Mouse (Mus musculus) gastrocnemius, postnatal 14 days (tissue): ENCODE data around the gene Iqcn. TPM values are rescaled to one million over a fixed set of nuclear protein-coding genes. Genes with fewer than 3 reads are reported as not detected.
A peak's percentile ranks its signal among the peaks of the same experiment; 100 is the strongest.

ENCODE experiments used
- DNase-seq: peaks from one replicate; pipeline ENCODE4 v3.0.0; 2021; ENCODE audit warnings: mixed read lengths
- intact Hi-C: fragments of 180-260 bp; cut with DNase I; formaldehyde crosslinking; loops from one replicate; pipeline ENCODE4 v1.15.1; 2025; ENCODE audit warnings: low total_unique reads
- total RNA-seq, 2 experiments: library from RNA; stranded (reverse); gene quantifications; 2 replicates each; pipeline ENCODE4 v1.2.3; 2021

Gene Iqcn
- total RNA-seq, 2 experiments from 2014 or later, result 0.04 TPM; not detected in 1

GRCm38 (mm10) chr8:70720739-70721138, 17.5 kb downstream of the Iqcn start:
- peak; percentile 75 for DNase-seq
- intact Hi-C loops, result loop anchor here (5.0 kb wide), 1 partner anchor 122 kb away; no protein-coding TSS in a partner anchor

DNA sequence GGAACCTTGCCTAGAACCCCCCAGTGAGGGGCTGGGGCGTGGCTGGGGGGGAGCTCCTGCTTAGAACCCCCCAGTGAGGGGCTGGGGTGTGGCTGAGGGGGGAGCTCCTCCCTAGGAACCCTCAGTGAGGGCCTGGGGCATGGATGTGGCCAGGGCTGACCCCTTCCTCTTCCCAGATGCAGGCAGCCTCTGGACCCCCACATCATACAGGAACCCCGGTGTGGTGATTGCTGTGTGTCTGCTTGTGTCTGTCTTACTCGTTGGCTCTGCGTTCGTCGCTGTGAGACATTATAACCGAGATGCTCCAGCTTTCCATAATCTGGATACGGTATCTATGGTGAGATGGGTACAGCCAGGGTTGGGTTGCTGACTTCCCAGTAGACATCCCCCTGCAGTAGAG, 18.3 kb downstream of the Iqcn start:
- DNase-seq, result no peak
- intact Hi-C loops, result loop anchor here (5.0 kb wide), 1 partner anchor 121 kb away; no protein-coding TSS in a partner anchor

DNA sequence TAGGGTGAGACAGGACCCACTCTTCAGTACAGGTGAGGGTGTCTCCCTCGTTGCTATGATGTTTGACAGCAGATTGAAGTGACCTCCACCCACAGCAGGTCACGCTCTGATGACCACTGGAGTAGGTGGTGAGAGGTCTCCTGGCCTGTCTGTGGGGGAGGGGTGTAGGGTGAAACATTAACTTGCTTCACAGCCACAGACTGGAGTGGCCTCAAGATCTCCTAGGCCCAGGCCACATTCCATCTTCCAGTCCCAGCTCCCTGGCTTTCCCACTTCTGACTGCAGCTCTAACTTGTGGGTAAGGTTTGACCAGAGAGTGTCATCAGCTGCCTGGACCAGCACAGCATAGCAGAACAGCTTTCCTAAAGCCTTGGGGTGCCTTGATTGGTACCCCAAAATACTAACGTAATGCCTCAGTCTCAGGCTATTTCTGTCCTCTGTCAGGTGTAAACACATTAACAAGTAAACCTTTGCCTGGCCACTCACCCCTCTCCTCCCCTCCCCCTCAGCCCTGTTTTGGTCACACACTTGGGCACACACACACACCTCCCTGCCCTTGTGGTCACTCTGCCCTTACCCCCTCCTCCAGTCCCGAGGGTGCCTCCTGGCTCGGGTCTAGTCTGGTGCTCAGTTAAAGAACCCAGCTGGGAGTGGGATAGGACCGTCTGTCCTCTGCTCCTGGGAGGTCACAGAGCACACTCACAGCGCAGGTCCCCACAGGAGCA, 20.4 kb downstream of the Iqcn start, which contains the start of gene Pde4c:
Gene Pde4c (plus strand): TSS at position 235 of the 725 bp plus-strand sequence.
- intact Hi-C loops, result loop anchor here (5.0 kb wide), 1 partner anchor 119 kb away; no protein-coding TSS in a partner anchor

DNA sequence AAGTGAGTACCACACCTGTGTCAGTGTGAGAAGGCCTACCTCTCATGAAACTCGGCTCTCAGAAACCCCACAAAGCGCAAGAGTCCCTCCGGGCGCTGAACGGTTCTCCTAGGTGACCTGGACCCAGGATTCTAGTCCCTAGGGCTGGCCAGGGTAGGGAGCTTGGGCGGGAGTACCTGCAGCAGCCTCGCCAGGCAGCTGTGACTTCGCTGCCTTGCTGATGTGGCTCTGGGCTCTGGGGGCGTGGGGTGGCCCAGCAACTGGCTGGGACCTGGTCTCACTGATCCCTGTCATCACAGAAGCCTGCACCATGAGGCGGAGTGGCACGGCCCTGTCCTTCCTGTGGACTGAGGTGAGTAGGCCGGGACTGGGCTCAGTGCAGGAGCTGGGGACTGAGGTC, 21.0 kb downstream of the Iqcn start:
- intact Hi-C loops, result loop anchor here (5.0 kb wide), 1 partner anchor 118 kb away; no protein-coding TSS in a partner anchor
- DNase-seq, result no peak

More for the DNA sequence above, 20.4 kb downstream of the Iqcn start, which contains the start of gene Pde4c:
- DNase-seq, result no peak

GRCm38 (mm10) chr8:70725792-70726447, 22.7 kb downstream of the Iqcn start:
- DNase-seq, result peak; percentile 24
- intact Hi-C loops, result loop anchor here (5.0 kb wide), 1 partner anchor 41 kb away; no protein-coding TSS in a partner anchor

GRCm38 (mm10) chr8:70726721-70727120, 23.5 kb downstream of the Iqcn start:
- intact Hi-C loops, result loop anchor here (5.0 kb wide), 1 partner anchor 41 kb away; no protein-coding TSS in a partner anchor
- no peak for DNase-seq

DNA sequence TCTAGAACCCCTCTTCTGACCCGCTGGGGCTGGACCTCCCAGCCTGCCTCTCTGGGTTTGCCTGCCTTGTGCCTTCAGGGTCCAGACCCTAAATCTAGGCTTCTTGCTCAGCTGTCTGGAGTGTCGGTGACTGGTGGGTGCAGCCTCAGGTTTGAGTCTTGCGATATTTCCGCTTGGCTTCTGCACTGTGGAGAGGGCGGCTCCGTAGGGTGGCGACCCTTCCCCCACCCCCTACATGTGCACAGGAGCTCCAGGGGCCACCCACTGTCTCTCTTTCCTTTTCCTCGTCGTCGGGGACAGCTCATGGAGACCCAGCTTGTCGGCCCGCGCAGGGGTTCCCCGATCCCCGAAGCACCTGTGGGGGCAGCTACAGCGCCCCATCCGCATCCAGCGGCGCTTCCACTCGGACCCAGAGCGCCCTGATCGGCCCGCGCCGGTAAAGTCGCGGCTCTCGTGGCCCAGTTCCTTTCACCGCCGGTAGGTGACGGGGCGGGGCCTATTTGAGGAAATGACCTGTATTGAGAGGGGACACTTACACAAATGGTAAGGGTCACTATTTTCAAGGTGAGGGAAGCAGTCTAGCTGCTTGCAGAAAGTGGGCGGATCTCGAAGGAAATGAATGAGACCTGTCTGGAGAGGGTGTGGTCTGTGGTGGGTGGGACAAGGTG, 26.7 kb downstream of the Iqcn start:
- intact Hi-C loops, result loop anchor here (5.0 kb wide), 1 partner anchor 37 kb away; no protein-coding TSS in a partner anchor
- DNase-seq, result no peak

GRCm38 (mm10) chr8:70730956-70731355, 27.7 kb downstream of the Iqcn start:
- intact Hi-C loops, result no loop called here
- peak; percentile 2 for DNase-seq

GRCm38 (mm10) chr8:70737705-70738104, 34.4 kb downstream of the Iqcn start:
- DNase-seq, result no peak
- intact Hi-C loops, result no loop called here

GRCm38 (mm10) chr8:70738211-70738610, 35.0 kb downstream of the Iqcn start:
- intact Hi-C loops, result no loop called here
- DNase-seq, result no peak

DNA sequence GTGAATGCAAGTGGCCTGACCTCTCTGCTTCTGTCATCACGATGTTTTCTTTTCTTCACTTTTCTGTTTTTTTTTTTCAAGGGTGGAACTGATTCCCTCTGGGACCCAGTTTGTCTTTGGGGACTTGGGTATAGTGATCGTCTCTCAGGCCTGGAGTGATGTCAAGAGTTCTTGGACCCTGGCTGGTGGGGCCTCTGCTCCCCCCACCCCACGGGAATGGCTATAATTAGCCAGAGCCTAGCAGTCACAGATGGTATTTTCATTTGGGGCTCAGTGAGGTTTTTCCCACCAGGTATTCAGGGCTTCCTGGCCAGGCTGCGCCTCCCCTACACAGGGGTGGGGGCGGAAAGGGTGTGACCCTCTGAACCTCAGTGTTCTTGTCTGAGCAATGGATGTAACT, 38.4 kb downstream of the Iqcn start:
- intact Hi-C loops, result no loop called here
- DNase-seq, result no peak

- DNase-seq, result no peak
- intact Hi-C loops, result no loop called here
Measured at GRCm38 (mm10) chr8:70742176-70742575, 38.9 kb downstream of the Iqcn start.

- DNase-seq, result no peak
- intact Hi-C loops, result no loop called here
Measured at GRCm38 (mm10) chr8:70742981-70743655, 39.9 kb downstream of the Iqcn start.

GRCm38 (mm10) chr8:70743656-70744590, 40.7 kb downstream of the Iqcn start:
- intact Hi-C loops, result no loop called here
- DNase-seq, result peak; percentile 77

GRCm38 (mm10) chr8:70744806-70745205, 41.5 kb downstream of the Iqcn start:
- DNase-seq, result no peak
- intact Hi-C loops, result loop anchor here (5.0 kb wide), 1 partner anchor 33 kb away; no protein-coding TSS in a partner anchor

- no peak for DNase-seq
- intact Hi-C loops, result loop anchor here (5.0 kb wide), 1 partner anchor 33 kb away; no protein-coding TSS in a partner anchor
Measured at GRCm38 (mm10) chr8:70745691-70746220, 42.5 kb downstream of the Iqcn start.

DNA sequence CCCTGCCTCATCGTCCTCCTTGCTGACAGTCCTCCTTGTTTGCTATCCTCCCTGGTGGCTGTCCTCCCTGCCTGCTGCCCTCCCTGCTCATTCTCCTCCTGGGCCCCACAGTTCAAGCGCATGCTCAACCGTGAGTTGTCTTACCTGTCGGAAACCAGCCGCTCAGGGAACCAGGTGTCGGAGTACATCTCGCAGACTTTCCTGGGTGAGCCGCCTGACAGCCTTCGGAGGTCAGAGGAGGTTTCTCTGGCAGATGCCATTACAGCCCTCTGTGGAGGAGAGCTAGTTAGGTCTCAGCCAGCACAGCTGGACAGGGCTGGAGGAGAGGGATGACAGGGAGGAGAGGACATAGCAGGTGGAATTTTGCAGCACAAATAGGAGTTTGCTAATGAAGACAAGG, 43.4 kb downstream of the Iqcn start:
- no peak for DNase-seq
- intact Hi-C loops, result loop anchor here (5.0 kb wide), 1 partner anchor 34 kb away; no protein-coding TSS in a partner anchor
